Mouse (Mus musculus) kidney, postnatal 25 days (tissue): ENCODE data around the gene Itgam.

Source experiments
- DNase-seq, 2 experiments: peaks; one replicate each; pipeline ENCODE4 v3.0.0; 2021; ENCODE audit warnings: mixed read lengths in 2 of 2

Itgam gene

GRCm38 (mm10) chr7:128057860-128058259 lies 4.6 kb upstream of the Itgam start:
- no peak for DNase-seq

- no peak for DNase-seq
Measured at GRCm38 (mm10) chr7:128058576-128058975, 3.9 kb upstream of the Itgam start.

- no peak for DNase-seq
Measured at GRCm38 (mm10) chr7:128059091-128059490, 3.3 kb upstream of the Itgam start.

GRCm38 (mm10) chr7:128063211-128063781 lies 856 bp downstream of the Itgam start:
- no peak for DNase-seq

GRCm38 (mm10) chr7:128065547-128065946 lies 3.1 kb downstream of the Itgam start:
- DNase-seq: no peak

GRCm38 (mm10) chr7:128067847-128068246 lies 5.4 kb downstream of the Itgam start:
- DNase-seq: no peak

- DNase-seq: no peak
Measured at GRCm38 (mm10) chr7:128069844-128070243, 7.4 kb downstream of the Itgam start.

GRCm38 (mm10) chr7:128071816-128072215 lies 9.4 kb downstream of the Itgam start:
- DNase-seq: no peak

- no peak for DNase-seq
Measured at GRCm38 (mm10) chr7:128080012-128080411, 17.6 kb downstream of the Itgam start.

- DNase-seq: no peak
Measured at GRCm38 (mm10) chr7:128089141-128089540, 26.7 kb downstream of the Itgam start.

GRCm38 (mm10) chr7:128098135-128098534 lies 35.7 kb downstream of the Itgam start:
- no peak for DNase-seq

GRCm38 (mm10) chr7:128100742-128101357 lies 38.4 kb downstream of the Itgam start:
- DNase-seq: no peak

GRCm38 (mm10) chr7:128105246-128105645 lies 42.8 kb downstream of the Itgam start:
- DNase-seq: no peak

GRCm38 (mm10) chr7:128107462-128107861 lies 45.0 kb downstream of the Itgam start:
- no peak for DNase-seq

GRCm38 (mm10) chr7:128110314-128110713 lies 47.9 kb downstream of the Itgam start:
- no peak for DNase-seq

GRCm38 (mm10) chr7:128112131-128112530 lies 49.7 kb downstream of the Itgam start:
- no peak for DNase-seq

- DNase-seq: no peak
Measured at GRCm38 (mm10) chr7:128114371-128115105, 52.1 kb downstream of the Itgam start.

- DNase-seq: no peak
Measured at GRCm38 (mm10) chr7:128115211-128115958, 52.9 kb downstream of the Itgam start.

- no peak for DNase-seq
Measured at GRCm38 (mm10) chr7:128116396-128116795, 54.0 kb downstream of the Itgam start.

GRCm38 (mm10) chr7:128119726-128120490 lies 57.5 kb downstream of the Itgam start:
- no peak for DNase-seq

- DNase-seq: no peak
Measured at GRCm38 (mm10) chr7:128128741-128129720, 66.6 kb downstream of the Itgam start, which contains the start of gene Itgax. Itgax (plus strand) TSS chr7:128129547.
